Mouse (Mus musculus) embryo, embryonic 11 days (tissue): ENCODE results near the gene Adipor2.
A peak's percentile ranks its signal among the peaks of the same experiment; 100 is the strongest.
"Not testable (repeated sequence)": the region's sequence is repeated elsewhere in the genome, so short reads cannot be mapped to it uniquely, and the experiment has no call there.

Experiments used
- DNase-seq: peaks from one replicate; pipeline ENCODE4 v3.0.0-alpha.2; 2015

The Adipor2 gene

GRCm38 (mm10) chr6:119387801-119388649, 29.5 kb downstream of the Adipor2 start:
- DNase-seq, result peak; percentile 83

GRCm38 (mm10) chr6:119386821-119387220, 30.7 kb downstream of the Adipor2 start:
- DNase-seq, result no peak

GRCm38 (mm10) chr6:119386421-119386820, 31.1 kb downstream of the Adipor2 start:
- DNase-seq, result no peak

DNA sequence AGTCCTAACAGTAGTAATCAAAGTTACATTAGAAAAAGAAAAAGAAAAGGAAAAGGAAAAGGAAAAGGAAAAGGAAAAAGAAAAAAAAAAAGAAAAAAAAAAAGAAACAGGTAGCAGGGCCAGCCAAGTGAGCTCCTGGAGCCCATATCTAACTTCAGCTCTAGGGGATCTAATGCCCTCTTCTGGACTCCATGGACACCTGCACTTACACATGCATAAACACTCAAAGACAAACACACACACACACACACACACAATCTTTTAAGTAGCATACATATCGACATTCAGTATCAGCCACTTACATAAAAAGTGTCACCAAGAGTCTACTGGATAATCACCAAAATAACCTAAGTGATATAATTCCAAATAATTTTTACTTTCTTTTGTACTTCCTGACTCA, 31.8 kb downstream of the Adipor2 start:
- no peak for DNase-seq

GRCm38 (mm10) chr6:119378631-119379030, 38.9 kb downstream of the Adipor2 start:
- no peak for DNase-seq

- no peak for DNase-seq
Measured at GRCm38 (mm10) chr6:119377613-119378012, 39.9 kb downstream of the Adipor2 start.

- DNase-seq, result no peak
Measured at GRCm38 (mm10) chr6:119375035-119375434, 42.5 kb downstream of the Adipor2 start.

- DNase-seq, result no peak
Measured at GRCm38 (mm10) chr6:119373000-119373705, 44.4 kb downstream of the Adipor2 start.

- no peak for DNase-seq
Measured at GRCm38 (mm10) chr6:119372237-119372636, 45.3 kb downstream of the Adipor2 start.

DNA sequence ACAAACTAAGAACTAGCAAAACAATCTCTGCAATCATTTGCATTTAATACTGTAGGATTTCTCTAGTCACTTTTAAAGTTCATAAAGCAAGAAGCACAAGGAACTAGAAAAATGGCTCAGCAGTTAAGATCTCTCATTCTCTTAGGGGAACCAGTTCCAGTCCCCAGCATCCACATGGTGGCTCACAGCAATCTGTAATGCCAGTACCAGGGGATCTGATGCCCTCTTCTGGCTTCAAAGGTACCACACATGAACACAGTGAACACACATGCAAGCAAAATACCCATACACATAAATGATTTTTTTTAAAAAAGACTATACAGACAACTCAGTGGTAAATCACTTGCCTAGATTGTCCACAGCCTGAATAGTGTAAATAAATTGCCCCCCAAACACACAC, 45.9 kb downstream of the Adipor2 start:
- no peak for DNase-seq

- no peak for DNase-seq
Measured at GRCm38 (mm10) chr6:119367382-119367781, 50.1 kb downstream of the Adipor2 start.

GRCm38 (mm10) chr6:119366800-119367199, 50.7 kb downstream of the Adipor2 start:
- DNase-seq, result not testable (repeated sequence)

- no peak for DNase-seq
Measured at GRCm38 (mm10) chr6:119363593-119363992, 53.9 kb downstream of the Adipor2 start.

DNA sequence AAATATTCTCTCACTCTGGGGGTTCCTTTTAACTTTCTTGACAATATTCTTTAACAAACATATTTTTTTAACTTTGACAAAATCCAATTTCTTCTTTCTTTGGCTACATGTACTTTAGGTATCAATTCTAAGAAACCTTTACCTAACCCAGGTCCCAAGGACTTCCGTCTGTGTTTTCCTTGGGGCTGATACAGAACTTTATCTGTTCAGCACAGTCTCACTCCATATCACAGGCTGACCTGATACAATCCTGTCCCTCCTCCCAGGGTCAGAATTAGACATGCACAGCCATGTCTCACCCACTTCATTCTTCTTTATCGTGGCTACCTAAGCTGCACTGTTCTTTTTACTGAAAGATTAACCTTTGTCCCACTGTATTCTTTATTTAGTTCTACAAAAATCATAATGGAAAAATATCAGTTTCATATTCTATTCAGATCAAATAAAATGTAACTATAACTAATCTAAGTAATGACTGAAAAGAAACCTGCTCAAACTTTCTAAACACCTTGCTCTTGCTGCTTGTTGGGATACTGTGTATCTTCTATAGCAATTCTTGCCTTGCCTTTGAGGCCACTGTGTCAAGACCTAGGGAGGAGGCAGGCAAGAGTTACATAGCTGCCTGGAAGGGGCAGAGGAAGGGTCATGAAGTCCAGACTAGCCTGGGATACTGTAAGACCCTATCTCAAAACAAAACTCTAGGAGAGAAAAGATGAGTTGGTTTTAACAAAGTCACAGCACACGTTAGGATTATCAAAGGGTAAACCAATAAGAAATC, 56.4 kb downstream of the Adipor2 start:
- no peak for DNase-seq

GRCm38 (mm10) chr6:119360250-119360649, 57.3 kb downstream of the Adipor2 start:
- DNase-seq, result not testable (repeated sequence)

- no peak for DNase-seq
Measured at GRCm38 (mm10) chr6:119358020-119358571, 59.4 kb downstream of the Adipor2 start.

- no peak for DNase-seq
Measured at GRCm38 (mm10) chr6:119352501-119352900, 65.0 kb downstream of the Adipor2 start.

- DNase-seq, result no peak
Measured at GRCm38 (mm10) chr6:119351656-119352055, 65.8 kb downstream of the Adipor2 start.

- no peak for DNase-seq
Measured at GRCm38 (mm10) chr6:119350703-119351198, 66.8 kb downstream of the Adipor2 start.

- peak; percentile 90 for DNase-seq
Measured at GRCm38 (mm10) chr6:119348234-119348633, 69.3 kb downstream of the Adipor2 start.

DNA sequence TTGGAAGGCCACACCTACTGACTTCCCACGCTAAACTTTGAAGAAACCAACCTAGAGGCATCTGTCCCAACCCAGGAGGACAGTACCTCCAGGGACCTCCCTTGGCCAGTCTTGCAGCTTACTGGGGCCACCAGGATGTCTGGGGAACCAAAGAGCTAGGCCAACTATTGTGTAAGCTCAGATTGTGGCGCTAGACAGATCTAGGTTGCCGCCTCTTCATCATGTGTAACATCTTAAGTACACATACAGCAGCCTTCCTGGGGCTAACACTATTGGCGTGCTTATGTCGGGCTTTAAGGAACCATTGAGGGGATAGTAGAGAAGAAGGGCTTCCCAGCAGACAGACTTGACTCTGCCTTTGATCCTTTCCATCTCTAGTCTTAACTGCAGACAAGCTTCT, 69.7 kb downstream of the Adipor2 start:
- DNase-seq, result no peak

DNA sequence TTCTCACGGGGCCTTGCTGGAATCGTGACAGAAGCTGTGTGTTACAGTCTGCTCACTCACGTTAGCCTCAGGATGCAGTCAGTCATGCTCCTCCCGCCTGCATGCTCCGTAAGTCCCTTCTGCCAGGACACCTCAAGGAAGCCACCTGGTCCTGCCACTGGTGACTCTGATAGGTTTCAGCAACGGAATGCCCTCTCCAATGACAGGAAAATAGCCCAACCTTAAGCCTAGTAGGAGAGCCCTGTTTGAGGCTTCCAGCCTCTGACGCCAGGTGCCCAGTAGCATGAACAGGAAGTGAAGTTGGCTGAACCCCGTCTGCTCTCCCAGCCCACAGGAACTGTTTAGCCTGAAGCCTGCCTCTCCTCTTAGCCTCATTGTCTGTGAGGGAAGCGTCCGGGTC, 71.2 kb downstream of the Adipor2 start:
- no peak for DNase-seq

- peak; percentile 54 for DNase-seq
Measured at GRCm38 (mm10) chr6:119341409-119341808, 76.1 kb downstream of the Adipor2 start.
